Mouse (Mus musculus): ENCODE data around the gene Tdp1. TPM values are rescaled to one million over a fixed set of nuclear protein-coding genes. Genes with fewer than 3 reads are reported as not detected.

Tdp1 gene
- total RNA-seq, 2 experiments from 2014 or later, result 15.5 to 60.8 TPM

- ATAC-seq (replicated peaks; ENCODE audit: low FRiP score, low TSS enrichment, poor library complexity, severe bottlenecking), result no peak
Observed at GRCm38 (mm10) chr12:99885282-99885901, 1.1 kb downstream of the Tdp1 start.

- ATAC-seq (replicated peaks; ENCODE audit: low FRiP score, low TSS enrichment, poor library complexity, severe bottlenecking), result no peak
Observed at GRCm38 (mm10) chr12:99897846-99898245, 13.5 kb downstream of the Tdp1 start.

GRCm38 (mm10) chr12:99898248-99898870 is 14.0 kb downstream of the Tdp1 start:
- peak; percentile 79 for ATAC-seq (replicated peaks; ENCODE audit: low FRiP score, low TSS enrichment, poor library complexity, severe bottlenecking)

- ATAC-seq (replicated peaks; ENCODE audit: low FRiP score, low TSS enrichment, poor library complexity, severe bottlenecking), result no peak
Observed at GRCm38 (mm10) chr12:99899991-99900390, 15.7 kb downstream of the Tdp1 start.

GRCm38 (mm10) chr12:99901973-99902866 is 17.9 kb downstream of the Tdp1 start:
- ATAC-seq (replicated peaks; ENCODE audit: low FRiP score, low TSS enrichment, poor library complexity, severe bottlenecking), result no peak

- ATAC-seq (replicated peaks; ENCODE audit: low FRiP score, low TSS enrichment, poor library complexity, severe bottlenecking), result no peak
Observed at GRCm38 (mm10) chr12:99902867-99903370, 18.6 kb downstream of the Tdp1 start.

GRCm38 (mm10) chr12:99904537-99904936 is 20.2 kb downstream of the Tdp1 start:
- no peak for ATAC-seq (replicated peaks; ENCODE audit: low FRiP score, low TSS enrichment, poor library complexity, severe bottlenecking)

- ATAC-seq (replicated peaks; ENCODE audit: low FRiP score, low TSS enrichment, poor library complexity, severe bottlenecking), result no peak
Observed at GRCm38 (mm10) chr12:99911466-99911865, 27.1 kb downstream of the Tdp1 start.

- ATAC-seq (replicated peaks; ENCODE audit: low FRiP score, low TSS enrichment, poor library complexity, severe bottlenecking), result no peak
Observed at GRCm38 (mm10) chr12:99917800-99918427, 33.6 kb downstream of the Tdp1 start.

- ATAC-seq (replicated peaks; ENCODE audit: low FRiP score, low TSS enrichment, poor library complexity, severe bottlenecking), result no peak
Observed at GRCm38 (mm10) chr12:99919636-99920035, 35.3 kb downstream of the Tdp1 start.

- no peak for ATAC-seq (replicated peaks; ENCODE audit: low FRiP score, low TSS enrichment, poor library complexity, severe bottlenecking)
Observed at GRCm38 (mm10) chr12:99921045-99921444, 36.7 kb downstream of the Tdp1 start.

GRCm38 (mm10) chr12:99923131-99923606 is 38.9 kb downstream of the Tdp1 start:
- no peak for ATAC-seq (replicated peaks; ENCODE audit: low FRiP score, low TSS enrichment, poor library complexity, severe bottlenecking)

- no peak for ATAC-seq (replicated peaks; ENCODE audit: low FRiP score, low TSS enrichment, poor library complexity, severe bottlenecking)
Observed at GRCm38 (mm10) chr12:99923703-99924102, 39.4 kb downstream of the Tdp1 start.

- ATAC-seq (replicated peaks; ENCODE audit: low FRiP score, low TSS enrichment, poor library complexity, severe bottlenecking), result no peak
Observed at GRCm38 (mm10) chr12:99928311-99928710, 44.0 kb downstream of the Tdp1 start.

GRCm38 (mm10) chr12:99929160-99929559 is 44.8 kb downstream of the Tdp1 start:
- no peak for ATAC-seq (replicated peaks; ENCODE audit: low FRiP score, low TSS enrichment, poor library complexity, severe bottlenecking)

- no peak for ATAC-seq (replicated peaks; ENCODE audit: low FRiP score, low TSS enrichment, poor library complexity, severe bottlenecking)
Observed at GRCm38 (mm10) chr12:99932245-99932644, 47.9 kb downstream of the Tdp1 start.

GRCm38 (mm10) chr12:99933630-99934029 is 49.3 kb downstream of the Tdp1 start:
- no peak for ATAC-seq (replicated peaks; ENCODE audit: low FRiP score, low TSS enrichment, poor library complexity, severe bottlenecking)

- no peak for ATAC-seq (replicated peaks; ENCODE audit: low FRiP score, low TSS enrichment, poor library complexity, severe bottlenecking)
Observed at GRCm38 (mm10) chr12:99935403-99935802, 51.1 kb downstream of the Tdp1 start.

GRCm38 (mm10) chr12:99938476-99938875 is 54.2 kb downstream of the Tdp1 start:
- ATAC-seq (replicated peaks; ENCODE audit: low FRiP score, low TSS enrichment, poor library complexity, severe bottlenecking), result no peak

GRCm38 (mm10) chr12:99939179-99939578 is 54.9 kb downstream of the Tdp1 start:
- ATAC-seq (replicated peaks; ENCODE audit: low FRiP score, low TSS enrichment, poor library complexity, severe bottlenecking), result no peak
